Mouse (Mus musculus) CH12.LX (cell line): ENCODE measurements around the gene Aff1.

Experiments
- CTCF ChIP-seq, 2 experiments: IDR thresholded peaks in 1 of 2; conservative IDR thresholded peaks in 1 of 2; 2 replicates each; pipeline ENCODE4 v1.5.1; 2011 to 2012; ENCODE audit warnings: low read depth in 2 of 2, low read length in 2 of 2, improper control_type of control experiment in 1 of 2, inconsistent platforms in 1 of 2, mild to moderate bottlenecking in 1 of 2, moderate library complexity in 1 of 2
- E2F4 ChIP-seq: IDR thresholded peaks from 2 replicates; pipeline ENCODE4 v1.6.1; 2011; ENCODE audit warnings: low read depth, low read length, improper control_type of control experiment; ENCODE audit not compliant: insufficient replicate concordance
- HCFC1 ChIP-seq: IDR thresholded peaks from 2 replicates; pipeline ENCODE4 v1.6.1; 2012; ENCODE audit warnings: low read depth, mild to moderate bottlenecking, inconsistent platforms, low read length, improper control_type of control experiment
- RAD21 ChIP-seq: IDR thresholded peaks from 2 replicates; pipeline ENCODE4 v1.6.1; 2011; ENCODE audit warnings: low read depth, mild to moderate bottlenecking, low read length, improper control_type of control experiment, moderate library complexity

GRCm38 (mm10) chr5:103816718-103817117, 124.5 kb downstream of the Aff1 start:
- no peak for TF ChIP-seq HCFC1
- TF ChIP-seq RAD21 = no peak
- TF ChIP-seq CTCF (conservative IDR thresholded peaks at IDR 0.05 in 1 of 2, IDR thresholded peaks at IDR 0.05 in 1 of 2; ENCODE audit: low read depth in 2 of 2, low read length in 2 of 2) = no peak
- TF ChIP-seq E2F4 = no peak
